Mouse (Mus musculus) liver, adult (tissue): ENCODE measurements around the gene Rapgef4.

ENCODE experiments used
- GATA4 ChIP-seq: IDR thresholded peaks from 2 replicates; pipeline ENCODE4 v1.6.1; 2014; ENCODE audit warnings: mild to moderate bottlenecking, low read length; ENCODE audit not compliant: insufficient replicate concordance

Gene Rapgef4

DNA sequence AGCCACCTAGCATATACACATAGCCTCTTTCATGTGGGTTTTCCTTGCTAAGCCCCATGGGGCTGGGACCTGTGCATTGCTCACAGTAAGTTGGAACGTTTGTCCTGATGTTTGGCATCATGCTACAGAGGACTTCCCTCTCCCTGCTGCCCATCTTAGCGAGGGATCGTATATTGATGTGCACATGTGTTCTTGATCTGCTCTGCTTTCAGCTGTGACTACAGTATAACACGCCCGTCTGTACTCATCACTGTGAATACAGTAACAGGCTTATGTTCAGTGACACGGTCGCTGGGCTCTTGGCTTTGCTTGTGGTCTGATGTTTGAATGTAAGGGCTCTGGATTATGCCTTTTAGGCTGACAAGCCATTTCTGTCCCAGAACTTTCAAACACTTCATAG is 324.7 kb downstream of the Rapgef4 start:
- no peak for TF ChIP-seq GATA4
